Mouse (Mus musculus): ENCODE measurements at regions not wholly inside any gene's neighbourhood (a gene's known extent, or its start where the extent isn't known, plus 50 kb on each side); places are given as distances from the start of the nearest gene placed in this dataset.

GRCm38 (mm10) chr13:51930301-51930747, 83.8 kb downstream of the Gadd45g start:
- DNase-seq (ENCODE audit: low spot score in 2 of 2): no peak

GRCm38 (mm10) chr13:51930931-51931330, 84.5 kb downstream of the Gadd45g start:
- no peak for DNase-seq (ENCODE audit: low spot score in 2 of 2)

GRCm38 (mm10) chr13:51935827-51936226, 89.3 kb downstream of the Gadd45g start:
- DNase-seq (ENCODE audit: low spot score in 2 of 2): no peak

GRCm38 (mm10) chr13:51936441-51936840, 90.0 kb downstream of the Gadd45g start:
- DNase-seq (ENCODE audit: low spot score in 2 of 2): no peak

- no peak for DNase-seq (ENCODE audit: low spot score in 2 of 2)
Measured at GRCm38 (mm10) chr13:51937898-51938297, 91.4 kb downstream of the Gadd45g start.

- DNase-seq (ENCODE audit: low spot score in 2 of 2): no peak
Measured at GRCm38 (mm10) chr13:51939262-51939661, 92.8 kb downstream of the Gadd45g start.

- DNase-seq (ENCODE audit: low spot score in 2 of 2): no peak
Measured at GRCm38 (mm10) chr13:51939715-51940114, 93.2 kb downstream of the Gadd45g start.

GRCm38 (mm10) chr13:51946171-51946570, 99.7 kb downstream of the Gadd45g start:
- DNase-seq (ENCODE audit: low spot score in 2 of 2): no peak

GRCm38 (mm10) chr13:51948896-51949295, 102.4 kb downstream of the Gadd45g start:
- DNase-seq (ENCODE audit: low spot score in 2 of 2): no peak

- no peak for DNase-seq (ENCODE audit: low spot score in 2 of 2)
Measured at GRCm38 (mm10) chr13:51951506-51952038, 105.1 kb downstream of the Gadd45g start.

GRCm38 (mm10) chr13:51953084-51953483, 106.6 kb downstream of the Gadd45g start:
- DNase-seq (ENCODE audit: low spot score in 2 of 2): no peak

- no peak for DNase-seq (ENCODE audit: low spot score in 2 of 2)
Measured at GRCm38 (mm10) chr13:51953569-51953968, 107.1 kb downstream of the Gadd45g start.

GRCm38 (mm10) chr13:51957101-51957500, 110.6 kb downstream of the Gadd45g start:
- DNase-seq (ENCODE audit: low spot score in 2 of 2): no peak

GRCm38 (mm10) chr13:51959591-51959990, 113.1 kb downstream of the Gadd45g start:
- no peak for DNase-seq (ENCODE audit: low spot score in 2 of 2)

- DNase-seq (ENCODE audit: low spot score in 2 of 2): no peak
Measured at GRCm38 (mm10) chr13:51960262-51960661, 113.8 kb downstream of the Gadd45g start.

GRCm38 (mm10) chr13:51962191-51962611, 115.7 kb downstream of the Gadd45g start:
- DNase-seq (ENCODE audit: low spot score in 2 of 2): no peak

- DNase-seq (ENCODE audit: low spot score in 2 of 2): no peak
Measured at GRCm38 (mm10) chr13:51962676-51963075, 116.2 kb downstream of the Gadd45g start.

GRCm38 (mm10) chr13:51963966-51964365, 117.5 kb downstream of the Gadd45g start:
- no peak for DNase-seq (ENCODE audit: low spot score in 2 of 2)

- DNase-seq (ENCODE audit: low spot score in 2 of 2): no peak
Measured at GRCm38 (mm10) chr13:51964416-51964815, 117.9 kb downstream of the Gadd45g start.

GRCm38 (mm10) chr13:51964921-51965320, 118.4 kb downstream of the Gadd45g start:
- no peak for DNase-seq (ENCODE audit: low spot score in 2 of 2)

GRCm38 (mm10) chr13:51968103-51968502, 121.6 kb downstream of the Gadd45g start:
- no peak for DNase-seq (ENCODE audit: low spot score in 2 of 2)

GRCm38 (mm10) chr13:51968796-51969195, 122.3 kb downstream of the Gadd45g start:
- DNase-seq (ENCODE audit: low spot score in 2 of 2): no peak

GRCm38 (mm10) chr13:51970051-51970450, 123.6 kb downstream of the Gadd45g start:
- no peak for DNase-seq (ENCODE audit: low spot score in 2 of 2)

- no peak for DNase-seq (ENCODE audit: low spot score in 2 of 2)
Measured at GRCm38 (mm10) chr13:51972656-51973310, 126.3 kb downstream of the Gadd45g start.
